Mouse (Mus musculus) spleen, postnatal 4 days (tissue): ENCODE data around the gene Efl1.

Experiments used
- DNase-seq, 2 experiments: peaks; one replicate each; pipeline ENCODE4 v3.0.0; 2022; ENCODE audit warnings: low spot score in 2 of 2

The Efl1 gene

DNA sequence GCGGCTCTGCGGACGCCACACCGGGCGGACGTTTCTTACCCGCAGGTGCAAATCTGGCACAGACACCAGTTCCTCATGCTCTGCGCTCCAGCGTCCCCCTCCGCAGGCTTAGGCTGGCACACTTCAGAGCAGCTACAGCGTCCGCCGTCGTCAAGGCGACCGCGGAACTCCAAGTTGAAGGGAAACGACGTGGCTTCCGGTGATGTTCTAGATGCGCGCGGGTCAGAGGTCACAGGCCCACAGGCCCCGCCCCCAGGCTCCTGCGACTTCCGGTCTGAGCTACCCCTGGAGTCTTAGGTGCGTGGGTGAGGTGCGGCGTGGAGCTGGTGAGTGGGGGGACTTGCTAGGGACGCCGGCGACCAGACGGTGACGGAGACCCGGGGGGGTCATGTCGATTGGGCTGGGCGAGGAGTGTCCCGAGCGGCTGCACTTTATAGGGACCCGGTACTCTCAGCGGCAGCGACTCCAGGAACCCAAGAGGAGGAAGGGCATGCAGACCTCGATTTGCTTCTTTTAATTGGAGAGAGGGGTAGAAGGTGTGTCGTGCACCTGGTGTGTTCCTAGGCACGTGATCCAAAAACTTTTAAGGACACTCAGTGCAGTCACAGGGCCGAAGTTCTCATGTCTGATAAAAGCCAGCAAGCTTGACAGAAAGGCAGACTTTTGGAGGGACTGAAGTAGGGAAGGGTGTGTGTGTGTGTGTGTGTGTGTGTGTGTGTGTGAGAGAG is at the start of gene Efl1, which contains the start of gene Saxo2:
TSS of gene Efl1 (plus strand) at position 262 of the 728 bp plus-strand sequence.
TSS of gene Saxo2 (minus strand) at position 176 of the 728 bp plus-strand sequence.
- peak; percentile 94 to 97 for DNase-seq

DNA sequence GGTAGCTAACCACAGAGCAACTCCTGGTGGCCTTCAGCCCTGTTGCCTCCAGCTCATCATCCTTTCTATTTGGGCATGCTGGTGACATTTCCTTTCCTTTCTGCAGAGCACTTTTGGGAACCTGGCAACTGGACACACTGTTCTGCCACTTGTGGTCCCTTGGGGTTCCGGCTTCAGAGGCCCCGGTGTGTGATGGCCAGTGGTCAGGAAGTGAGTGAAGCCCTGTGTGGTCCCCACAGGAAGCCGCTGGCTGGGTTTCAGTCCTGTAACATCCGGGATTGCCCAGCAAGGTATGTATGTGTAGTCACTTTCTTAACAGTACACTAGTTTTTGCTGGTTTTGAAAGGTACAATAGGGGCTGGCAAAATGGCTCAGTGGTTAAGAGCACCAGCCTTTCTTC is 46.4 kb upstream of the Efl1 start:
- peak in 1 of 2 experiments; percentile 16 for DNase-seq

GRCm38 (mm10) chr7:82605425-82605824 is 43.0 kb upstream of the Efl1 start:
- DNase-seq = no peak

DNA sequence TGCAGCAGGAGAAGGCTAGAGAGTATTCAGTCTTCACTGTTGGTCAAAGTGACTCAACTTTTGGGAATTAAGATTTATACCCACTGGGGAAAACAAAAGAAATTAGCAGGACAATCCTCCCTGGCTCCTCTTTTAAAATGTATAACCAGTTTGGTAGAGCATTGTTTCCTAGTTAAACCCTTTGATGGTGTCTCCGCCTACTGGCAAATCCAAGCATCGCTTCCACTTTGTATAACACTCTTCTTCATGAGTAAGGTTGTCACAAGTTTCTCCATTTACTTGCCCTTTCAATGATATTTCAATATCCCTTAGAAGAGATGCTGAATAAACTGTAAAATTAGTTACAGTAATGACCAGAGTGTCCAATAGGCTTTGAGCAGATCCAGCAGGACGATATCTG is 38.8 kb upstream of the Efl1 start:
- DNase-seq = no peak

GRCm38 (mm10) chr7:82625342-82625741 is 23.1 kb upstream of the Efl1 start:
- peak; percentile 27 to 73 for DNase-seq

- no peak for DNase-seq
These were observed 1.2 kb upstream of the Efl1 start for GRCm38 (mm10) chr7:82647183-82647582.

- no peak for DNase-seq
These were observed 505 bp upstream of the Efl1 start for GRCm38 (mm10) chr7:82647909-82648308.

- DNase-seq = no peak
These were observed 649 bp downstream of the Efl1 start for GRCm38 (mm10) chr7:82649081-82649445.

DNA sequence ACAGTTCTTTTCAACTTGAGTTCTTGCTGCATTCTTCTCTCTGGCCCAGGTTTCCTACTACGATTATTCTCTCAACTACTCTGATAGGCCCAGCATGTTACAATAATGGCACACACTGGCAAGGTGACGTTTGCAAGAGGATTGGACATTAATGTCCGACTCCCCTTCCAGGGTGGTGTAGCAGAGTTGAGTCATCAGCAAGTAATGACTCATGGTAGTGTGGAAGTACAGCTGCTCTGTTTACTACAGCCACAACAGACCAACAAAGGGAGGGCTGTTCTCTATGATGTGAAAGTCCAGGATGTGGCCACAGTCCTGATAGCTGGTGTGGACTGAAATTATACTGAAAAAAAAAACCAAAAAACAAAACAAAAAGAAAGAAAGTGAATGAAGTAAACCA is 16.2 kb downstream of the Efl1 start:
- DNase-seq = no peak

- DNase-seq = no peak
These were observed 27.6 kb downstream of the Efl1 start for GRCm38 (mm10) chr7:82676001-82676400.

GRCm38 (mm10) chr7:82676834-82677233 is 28.4 kb downstream of the Efl1 start:
- DNase-seq = no peak

GRCm38 (mm10) chr7:82679901-82680300 is 31.5 kb downstream of the Efl1 start:
- no peak for DNase-seq

GRCm38 (mm10) chr7:82688736-82689135 is 40.3 kb downstream of the Efl1 start:
- no peak for DNase-seq

DNA sequence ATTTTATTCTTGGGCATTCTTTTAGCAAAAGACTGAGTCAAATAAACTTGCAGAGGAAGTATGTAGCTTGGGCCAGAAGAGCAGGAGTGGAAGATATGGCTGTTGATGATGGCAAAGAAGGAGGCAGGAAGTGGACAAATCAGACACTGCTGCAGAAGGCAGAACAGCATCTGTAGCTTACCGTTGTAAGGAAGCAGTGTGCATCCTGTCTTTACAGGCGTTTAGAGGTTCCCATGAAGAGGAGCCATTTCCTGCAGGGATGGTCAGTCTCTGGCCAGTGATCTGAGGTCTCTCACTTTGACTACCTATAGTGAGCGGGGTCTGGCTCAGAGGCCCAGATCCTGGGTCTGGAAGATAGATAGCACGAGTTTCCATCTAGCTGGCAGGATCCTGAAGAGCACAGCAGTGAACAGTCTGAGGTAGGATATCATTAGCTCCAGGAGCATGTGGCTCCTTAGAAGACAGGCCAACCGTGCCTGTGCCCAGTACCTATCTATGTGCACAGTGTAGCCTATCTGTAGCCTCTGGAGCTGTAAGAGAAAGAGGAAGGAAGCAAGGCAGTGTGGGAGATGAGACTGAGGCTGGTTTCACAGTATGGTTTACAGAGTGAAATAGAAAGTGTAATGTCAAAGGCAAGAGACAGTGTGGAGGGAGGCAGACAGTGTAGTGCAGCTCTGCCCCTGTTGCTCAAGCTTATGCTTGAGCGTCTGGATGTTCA is 42.8 kb downstream of the Efl1 start:
- no peak for DNase-seq

DNA sequence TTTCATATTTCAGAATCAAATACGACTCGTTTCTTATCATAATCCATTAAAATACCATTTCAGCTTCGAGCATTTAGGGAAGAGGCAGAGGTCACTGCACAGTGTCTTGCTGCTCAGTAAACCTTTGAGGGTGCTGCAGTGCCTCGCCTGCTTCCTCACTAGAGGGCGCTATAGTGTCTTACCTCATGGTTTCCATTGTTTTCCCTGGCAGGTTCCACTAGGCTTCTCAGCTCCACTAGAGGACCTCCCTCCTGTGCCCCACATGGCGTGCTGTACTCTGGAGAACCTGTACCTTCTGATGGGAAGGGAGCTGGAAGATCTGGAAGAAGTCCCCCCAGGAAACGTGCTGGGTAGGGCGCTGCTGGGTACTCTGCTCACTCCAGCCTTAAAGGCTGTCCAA is 49.3 kb downstream of the Efl1 start:
- DNase-seq = no peak

DNA sequence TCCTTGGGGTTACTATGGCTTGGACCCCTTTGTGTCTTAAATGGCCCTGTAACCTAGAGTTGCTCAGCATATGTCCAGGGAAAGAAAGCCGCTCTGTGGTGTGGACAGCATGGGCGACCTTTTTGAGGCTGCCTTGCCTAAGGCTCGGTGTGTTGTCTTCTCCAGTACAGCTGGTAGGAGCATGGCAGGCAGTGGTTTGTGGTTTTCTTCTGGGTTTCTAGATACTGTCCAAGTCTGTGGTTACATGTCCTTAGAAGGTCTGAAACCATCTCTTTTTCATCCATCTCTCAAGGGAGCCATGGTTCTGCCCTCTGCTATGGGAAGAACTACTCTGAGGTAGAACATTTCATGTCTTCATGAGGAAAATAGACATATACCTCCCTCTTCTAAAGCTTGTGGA is 50.6 kb downstream of the Efl1 start:
- DNase-seq = no peak

DNA sequence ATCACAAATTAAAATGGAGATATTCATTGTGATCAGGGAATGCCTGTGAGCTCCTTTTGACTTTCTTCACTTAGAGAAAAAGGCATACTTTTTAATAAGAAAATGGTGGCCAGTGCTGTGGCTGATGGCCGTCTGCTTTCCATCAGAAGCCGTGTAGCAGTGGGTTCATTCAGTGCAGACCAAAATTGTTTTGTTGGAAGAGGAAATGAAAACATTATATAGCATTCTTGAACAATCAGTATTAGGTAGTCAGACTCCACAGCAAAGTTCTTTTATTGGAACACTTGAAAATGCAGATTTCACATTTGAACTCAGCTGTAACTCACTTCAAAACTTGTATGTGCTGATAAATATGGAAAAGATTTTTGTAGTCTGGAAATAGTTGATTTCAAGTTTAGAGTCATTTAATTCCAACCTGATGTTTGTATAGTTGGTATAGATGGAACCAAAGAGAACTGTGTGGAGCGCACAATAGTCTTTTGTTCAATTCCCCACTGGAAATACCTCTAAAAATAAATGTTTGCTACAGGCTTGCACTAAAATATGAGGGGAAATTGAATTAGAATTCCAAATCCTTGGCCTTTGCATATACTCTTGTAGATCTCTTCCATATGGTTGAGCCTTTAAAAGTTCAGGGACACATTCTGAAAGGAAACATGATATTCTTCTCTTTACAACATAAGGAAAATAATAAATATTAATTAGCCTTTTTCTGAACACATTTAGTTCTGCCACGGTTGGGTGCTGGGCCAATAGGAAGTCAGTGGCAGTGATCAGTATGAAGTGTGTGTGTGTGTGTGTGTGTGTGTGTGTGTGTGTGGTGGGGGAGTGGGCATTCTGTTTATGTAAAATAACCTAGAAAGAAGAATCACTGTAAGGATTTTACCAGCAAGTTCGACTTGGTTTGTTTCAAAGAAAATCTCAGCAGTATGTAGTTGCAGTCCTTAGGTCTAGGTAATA is 54.2 kb downstream of the Efl1 start:
- no peak for DNase-seq

DNA sequence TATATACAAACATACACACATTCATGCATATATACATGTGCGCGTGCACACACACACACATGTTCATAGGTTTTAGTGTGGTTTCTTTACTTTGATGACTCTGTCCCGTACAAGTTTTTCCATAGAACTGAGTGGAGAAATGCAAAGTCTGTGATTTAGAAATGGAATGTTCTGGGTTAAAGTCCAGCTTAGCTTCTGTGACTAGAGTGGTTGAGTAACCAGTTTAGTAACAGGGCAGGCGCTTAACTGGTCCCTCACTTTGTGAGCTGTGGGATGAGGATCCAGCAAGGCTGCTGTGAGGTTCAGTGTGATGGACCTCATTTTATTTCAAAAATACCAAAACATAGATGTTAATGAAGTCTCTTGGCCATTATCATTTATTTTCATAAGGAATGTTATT is 60.8 kb downstream of the Efl1 start:
- no peak for DNase-seq

DNA sequence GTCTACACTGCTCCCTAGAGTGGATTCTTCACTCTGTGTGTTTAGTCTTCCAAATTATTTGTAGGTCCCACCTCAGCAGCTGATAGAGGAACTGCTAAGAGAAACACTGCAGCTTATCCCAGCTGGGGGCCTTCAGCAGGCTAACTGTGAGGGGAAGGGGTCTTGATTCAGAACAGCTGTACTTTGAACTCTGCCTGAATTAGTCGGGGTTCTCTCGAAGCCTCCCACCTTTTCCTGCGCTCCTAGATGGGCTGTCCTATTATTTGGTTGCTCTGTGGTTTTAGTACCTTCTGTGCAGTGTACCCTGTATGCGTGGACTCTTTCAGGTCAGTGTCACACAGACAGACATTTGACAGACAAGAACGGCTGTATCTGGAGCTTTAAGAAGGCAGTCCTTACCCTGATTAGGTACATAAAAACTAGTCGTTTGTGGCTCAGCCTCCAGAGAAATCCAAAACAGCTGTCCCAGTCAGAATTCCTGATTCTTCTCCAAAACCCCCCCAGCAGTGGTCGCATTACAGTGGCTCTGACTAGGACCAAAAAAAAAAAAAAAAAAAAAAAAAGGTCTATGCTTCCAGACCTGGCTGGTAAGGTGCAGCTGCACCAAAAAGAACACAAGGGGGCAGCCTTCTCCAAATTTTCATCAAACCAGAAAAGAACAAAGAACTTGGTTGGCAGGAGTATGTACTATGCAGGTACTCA is 66.9 kb downstream of the Efl1 start:
- DNase-seq = no peak

DNA sequence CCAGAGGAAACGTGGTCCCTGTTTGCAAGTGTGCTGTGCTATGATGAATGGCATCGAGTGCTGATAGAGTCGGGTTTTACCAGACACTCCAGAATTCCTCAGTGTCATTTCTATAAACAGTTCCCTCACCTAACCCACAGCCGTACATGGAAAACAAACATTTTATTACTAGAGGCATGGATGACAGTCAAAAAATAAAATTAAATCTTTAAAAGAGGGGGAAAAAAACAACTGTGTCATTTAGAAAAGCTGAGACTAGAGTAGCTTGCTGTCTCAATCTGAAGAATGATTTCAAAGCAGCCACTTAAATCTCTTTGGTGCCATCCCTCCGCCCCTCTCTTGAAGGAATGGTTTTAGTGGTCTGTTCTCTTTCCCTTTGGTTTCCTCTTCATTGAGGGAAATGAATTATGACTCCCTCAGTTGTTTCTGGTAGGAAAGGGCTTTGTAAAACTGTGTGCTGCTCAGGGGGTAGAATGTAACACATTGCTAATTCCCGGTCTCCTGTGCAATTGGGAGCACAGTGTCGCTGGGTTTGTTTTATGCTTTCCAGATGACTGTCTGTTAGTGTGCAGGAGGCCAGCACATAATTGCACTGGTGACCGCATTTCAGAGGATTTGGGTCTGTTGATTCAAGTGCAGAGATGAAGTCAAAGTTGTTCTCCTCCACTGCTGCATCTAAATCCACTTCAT is 67.6 kb downstream of the Efl1 start:
- no peak for DNase-seq

DNA sequence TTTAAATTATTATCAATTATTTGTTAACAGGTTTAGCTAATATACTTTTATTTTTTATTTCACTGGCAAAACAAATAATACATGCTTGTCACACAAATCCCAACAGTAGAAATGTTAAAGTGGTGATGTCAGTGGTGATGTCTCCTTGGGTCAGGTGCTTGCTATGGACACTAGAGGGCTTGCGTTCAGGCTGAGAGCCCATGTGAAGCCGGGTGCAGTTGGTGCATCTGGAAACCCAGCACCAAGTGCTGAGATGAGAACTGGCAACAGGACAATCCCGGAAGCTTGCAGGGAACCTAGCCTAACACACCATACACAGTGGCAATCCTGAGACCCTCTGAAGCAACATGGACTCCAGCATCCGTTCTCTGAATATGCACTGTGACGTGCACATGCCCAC is 70.9 kb downstream of the Efl1 start:
- DNase-seq = no peak
